Mouse (Mus musculus): ENCODE results near the gene Fmo4. TPM values are rescaled to one million over a fixed set of nuclear protein-coding genes. Genes with fewer than 3 reads are reported as not detected.

Gene Fmo4
- polyA plus RNA-seq, 1 experiment from 2014 or later: 2.4 TPM

DNA sequence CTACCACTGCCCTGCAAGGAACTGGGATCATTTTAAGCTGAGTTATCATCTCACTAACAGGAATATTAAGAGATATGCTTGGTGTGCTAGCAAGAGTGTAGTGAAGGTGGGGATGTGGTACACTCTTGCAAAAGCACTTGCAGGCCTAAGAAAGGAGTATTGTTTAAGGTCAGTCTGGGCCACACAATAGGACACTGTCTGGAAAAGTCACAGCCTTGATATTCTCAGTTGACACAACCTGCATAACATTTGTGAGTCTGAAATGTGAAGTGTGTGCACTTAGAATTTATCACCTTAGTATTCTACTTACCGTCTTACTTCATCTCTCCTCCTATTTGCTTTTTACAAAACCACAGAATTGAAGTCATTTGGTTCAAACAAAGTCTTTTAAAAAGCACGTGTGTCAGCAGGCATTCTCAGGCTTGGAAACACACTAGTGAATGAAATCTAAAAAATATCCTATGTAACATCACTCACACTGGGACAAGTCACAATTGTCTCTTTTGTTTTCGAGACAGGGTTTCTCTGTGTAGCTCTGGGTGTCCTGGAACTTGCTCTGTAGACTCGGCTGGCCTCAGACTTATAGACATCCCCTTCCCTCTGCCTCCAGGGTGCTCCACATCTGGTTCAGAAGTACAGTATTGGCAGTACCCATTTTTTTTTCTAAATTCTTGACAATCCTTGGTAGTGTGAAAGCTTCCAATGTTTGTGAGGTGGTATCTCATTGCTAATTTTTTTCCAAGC, 42.0 kb downstream of the Fmo4 start:
- Histone ChIP-seq H3K9me3 (ENCODE audit: control insufficient read depth, low read length) (no peaks in the 10 kb centered on the region), H3K36me3 (ENCODE audit: control insufficient read depth, insufficient read depth, low read length) (no peaks in the 10 kb centered on the region), H3K9ac (ENCODE audit: low read length) (no peak overlapping the region), H3K4me3 (ENCODE audit: low read length) (no peak overlapping the region), H3K27ac (ENCODE audit: low read length) (peak overlapping the region; percentile 27; the same call in 1 of the 2 replicates), H3K27me3 (ENCODE audit: control insufficient read depth, insufficient read depth, low read depth, low read length) (no peaks in the 10 kb centered on the region), H3K4me2 (ENCODE audit: low read depth, low read length) (no peak overlapping the region), H3K4me1 (replicated peaks; ENCODE audit: control insufficient read depth, insufficient read depth, low read length) (no peaks in the 10 kb centered on the region)
- peak; percentile 86 for ATAC-seq (ENCODE audit: low read depth)
- WGBS: 49% methylated on average over 4 of the region's 4 CpGs

DNA sequence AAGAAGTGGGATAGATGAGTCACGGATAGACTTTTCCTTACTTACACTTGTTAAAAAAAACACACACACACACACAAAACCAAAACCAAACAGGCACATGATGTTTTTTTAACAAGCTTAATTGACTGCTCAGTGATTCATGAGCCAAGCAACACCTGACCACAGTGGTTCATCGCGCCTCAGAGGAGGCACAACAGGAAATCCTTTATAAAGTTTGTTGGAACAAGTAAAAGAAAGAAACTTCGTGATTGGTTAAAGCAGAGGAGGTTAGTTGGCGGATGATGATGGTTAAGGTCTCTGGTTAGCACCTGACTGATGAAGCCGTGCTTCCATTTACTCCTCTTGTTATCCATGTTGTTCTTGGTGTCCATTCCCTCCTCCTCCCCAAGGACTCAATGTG, 61.8 kb downstream of the Fmo4 start:
- H3K27me3 ChIP-seq (ENCODE audit: control insufficient read depth, insufficient read depth, low read depth, low read length): no peaks in the 10 kb centered on the region
- no peaks in the 10 kb centered on the region for H3K9me3 ChIP-seq (ENCODE audit: control insufficient read depth, low read length)
- no peak overlapping the region for H3K9ac ChIP-seq (ENCODE audit: low read length)
- no peak for ATAC-seq (ENCODE audit: low read depth)
- H3K36me3 ChIP-seq (ENCODE audit: control insufficient read depth, insufficient read depth, low read length): no peaks in the 10 kb centered on the region
- no peak overlapping the region for H3K27ac ChIP-seq (ENCODE audit: low read length)
- 80% methylated on average over 6 of the region's 6 CpGs for WGBS
- H3K4me3 ChIP-seq (ENCODE audit: low read length): no peak overlapping the region
- H3K4me2 ChIP-seq (ENCODE audit: low read depth, low read length): no peak overlapping the region
- H3K4me1 ChIP-seq (replicated peaks; ENCODE audit: control insufficient read depth, insufficient read depth, low read length): no peaks in the 10 kb centered on the region

GRCm38 (mm10) chr1:162749607-162750006, 64.2 kb downstream of the Fmo4 start:
- Histone ChIP-seq H3K27me3 (ENCODE audit: control insufficient read depth, insufficient read depth, low read depth, low read length) (no peaks in the 10 kb centered on the region), H3K36me3 (ENCODE audit: control insufficient read depth, insufficient read depth, low read length) (no peaks in the 10 kb centered on the region), H3K4me1 (replicated peaks; ENCODE audit: control insufficient read depth, insufficient read depth, low read length) (no peaks in the 10 kb centered on the region), H3K27ac (ENCODE audit: low read length) (no peak overlapping the region), H3K4me3 (ENCODE audit: low read length) (no peak overlapping the region), H3K9ac (ENCODE audit: low read length) (no peak overlapping the region), H3K9me3 (ENCODE audit: control insufficient read depth, low read length) (no peaks in the 10 kb centered on the region), H3K4me2 (ENCODE audit: low read depth, low read length) (no peak overlapping the region)
- ATAC-seq (ENCODE audit: low read depth): no peak
- WGBS: 40% methylated on average over 7 of the region's 7 CpGs

GRCm38 (mm10) chr1:162748761-162749160, 65.0 kb downstream of the Fmo4 start:
- no peak for ATAC-seq (ENCODE audit: low read depth)
- 67% methylated on average over 5 of the region's 5 CpGs for WGBS
- Histone ChIP-seq H3K4me2 (ENCODE audit: low read depth, low read length) (no peak overlapping the region), H3K4me3 (ENCODE audit: low read length) (no peak overlapping the region), H3K27ac (ENCODE audit: low read length) (no peak overlapping the region), H3K36me3 (ENCODE audit: control insufficient read depth, insufficient read depth, low read length) (no peaks in the 10 kb centered on the region), H3K9ac (ENCODE audit: low read length) (no peak overlapping the region), H3K27me3 (ENCODE audit: control insufficient read depth, insufficient read depth, low read depth, low read length) (no peaks in the 10 kb centered on the region), H3K9me3 (ENCODE audit: control insufficient read depth, low read length) (no peaks in the 10 kb centered on the region), H3K4me1 (replicated peaks; ENCODE audit: control insufficient read depth, insufficient read depth, low read length) (no peaks in the 10 kb centered on the region)

Other genes starting within 250 kb of the Fmo4 start
- 52.3 and 57.7 TPM in 2 replicates for gene Vamp4, start 243.5 kb downstream of the Fmo4 start, polyA plus RNA-seq (2015; fragmentation: Nextera tagmentation; extraction: Ambion mirVana)
- gene Myoc, start 174.8 kb downstream of the Fmo4 start, polyA plus RNA-seq (2015; fragmentation: Nextera tagmentation; extraction: Ambion mirVana): 0.09 TPM in 1 of 2 replicates, not detected in the other
- not detected in 2 replicates for gene Myocos, start 155.8 kb downstream of the Fmo4 start, polyA plus RNA-seq (2015; fragmentation: Nextera tagmentation; extraction: Ambion mirVana)
- gene Prrc2c, start 73.4 kb downstream of the Fmo4 start, polyA plus RNA-seq (2015; fragmentation: Nextera tagmentation; extraction: Ambion mirVana): 147 TPM in 2 replicates
- 29.2 and 41.0 TPM in 2 replicates for gene Fmo1, start 52.6 kb upstream of the Fmo4 start, polyA plus RNA-seq (2015; fragmentation: Nextera tagmentation; extraction: Ambion mirVana)
- gene Fmo2, start 84.8 kb upstream of the Fmo4 start, polyA plus RNA-seq (2015; fragmentation: Nextera tagmentation; extraction: Ambion mirVana): 48.3 and 70.3 TPM in 2 replicates
- gene Fmo6, start 123.5 kb upstream of the Fmo4 start, polyA plus RNA-seq (2015; fragmentation: Nextera tagmentation; extraction: Ambion mirVana): not detected in 2 replicates
- gene Fmo3, start 170.6 kb upstream of the Fmo4 start, polyA plus RNA-seq (2015; fragmentation: Nextera tagmentation; extraction: Ambion mirVana): not detected in 2 replicates

Data from lung, embryonic 16.5 days (tissue).